Mouse (Mus musculus): Measurements from ENCODE around the gene Bcl7a. TPM values are rescaled to one million over a fixed set of nuclear protein-coding genes. Genes with fewer than 3 reads are reported as not detected.

The Bcl7a gene
- polyA plus RNA-seq, 1 experiment from 2014 or later: 7.7 TPM

DNA sequence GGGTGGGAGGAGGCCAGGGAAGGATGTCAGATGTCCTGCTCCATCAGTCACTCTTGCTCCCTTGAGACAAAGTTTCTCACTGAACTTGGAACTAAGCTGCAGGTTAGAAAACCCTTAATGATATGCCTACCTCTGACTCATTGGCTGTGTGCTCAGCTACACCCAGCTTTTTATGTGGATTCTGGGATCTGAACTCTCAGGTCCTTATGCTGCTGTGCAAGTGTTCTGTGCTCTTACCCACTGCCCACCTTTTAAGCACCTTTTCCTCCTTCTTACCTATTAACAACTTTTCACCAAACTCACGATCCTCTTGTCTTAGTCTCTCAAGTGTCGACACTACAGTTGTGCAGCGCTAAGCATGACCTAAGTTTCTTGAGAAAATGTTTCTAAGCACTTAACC lies 60.8 kb downstream of the Bcl7a start:
- Histone ChIP-seq H3K27ac (ENCODE audit: low read length) (0 out of 2 replicates have a peak overlapping the region, but pooled peaks have one; percentile 16), H3K9ac (replicated peaks; ENCODE audit: low read depth) (no peak overlapping the region), H3K4me2 (replicated peaks; ENCODE audit: low read depth, low read length) (no peak overlapping the region), H3K36me3 (ENCODE audit: insufficient read depth, low read length) (no peaks in the 10 kb centered on the region), H3K4me1 (ENCODE audit: insufficient read depth, low read depth, low read length) (no peaks in the 10 kb centered on the region), H3K27me3 (replicated peaks; ENCODE audit: insufficient read depth, low read length) (no peaks in the 10 kb centered on the region), H3K9me3 (ENCODE audit: low read length) (no peaks in the 10 kb centered on the region), H3K4me3 (ENCODE audit: low read depth, low read length) (no peak overlapping the region)
- ATAC-seq (peak; percentile 86), DNase-seq (ENCODE audit: low spot score) (peak; percentile 61)
- 60% methylated on average over 3 of the region's 3 CpGs for WGBS
- TF ChIP-seq EP300 (IDR thresholded peaks at IDR 0.05): no peak
- no peak for TF ChIP-seq CTCF (IDR thresholded peaks at IDR 0.05)

DNA sequence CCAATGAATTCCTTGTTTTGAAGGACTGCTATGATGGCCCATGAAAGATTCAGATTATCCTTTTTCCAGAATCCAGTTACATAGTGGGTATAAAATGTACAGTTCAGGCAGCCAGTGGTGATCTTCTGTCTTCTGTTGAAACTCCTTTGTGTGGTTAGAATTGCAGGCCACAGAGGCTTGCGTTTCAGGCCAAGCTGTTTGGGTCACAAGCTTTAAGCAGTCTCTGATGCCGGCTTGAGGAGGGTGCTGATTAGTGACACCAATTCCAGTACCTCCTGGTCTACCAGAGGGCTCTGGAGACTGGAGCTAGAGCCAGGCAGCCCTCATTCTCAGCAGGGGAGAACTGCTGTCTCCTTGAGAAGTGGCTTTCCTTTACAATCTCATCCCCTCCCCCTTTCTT lies 63.3 kb downstream of the Bcl7a start:
- no peak overlapping the region for H3K9ac ChIP-seq (replicated peaks; ENCODE audit: low read depth)
- TF ChIP-seq EP300 (IDR thresholded peaks at IDR 0.05) (no peak), CTCF (IDR thresholded peaks at IDR 0.05) (no peak)
- no peaks in the 10 kb centered on the region for H3K27me3 ChIP-seq (replicated peaks; ENCODE audit: insufficient read depth, low read length)
- no peaks in the 10 kb centered on the region for H3K4me1 ChIP-seq (ENCODE audit: insufficient read depth, low read depth, low read length)
- H3K27ac ChIP-seq (ENCODE audit: low read length): no peak overlapping the region
- no peaks in the 10 kb centered on the region; the same call in 1 of the 2 replicates for H3K36me3 ChIP-seq (ENCODE audit: insufficient read depth, low read length)
- no peak overlapping the region for H3K4me2 ChIP-seq (replicated peaks; ENCODE audit: low read depth, low read length)
- no peak overlapping the region for H3K4me3 ChIP-seq (ENCODE audit: low read depth, low read length)
- no peaks in the 10 kb centered on the region for H3K9me3 ChIP-seq (ENCODE audit: low read length)
- WGBS: 68% methylated on average over 2 of the region's 2 CpGs
- DNase-seq (ENCODE audit: low spot score): no peak
- no peak for ATAC-seq

DNA sequence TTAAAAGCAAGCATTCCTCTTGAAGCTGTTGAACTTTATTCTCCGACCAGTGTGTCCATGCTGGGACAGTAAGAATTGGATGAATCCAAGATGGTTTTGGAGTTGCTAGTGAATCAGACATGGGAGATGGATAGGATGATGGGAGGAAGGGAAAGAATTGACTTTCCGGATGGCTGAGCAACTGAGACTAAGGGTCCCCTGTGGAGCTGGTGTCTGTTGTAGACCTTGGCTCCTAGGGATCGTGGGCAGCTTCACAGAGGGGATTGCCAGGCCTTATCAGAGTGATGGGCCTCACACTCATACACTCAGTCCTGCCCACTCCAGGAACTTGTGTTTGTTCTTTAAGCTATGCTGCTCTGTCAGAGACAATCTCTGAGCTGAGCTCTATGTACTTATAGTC lies 64.5 kb downstream of the Bcl7a start:
- Histone ChIP-seq H3K4me3 (ENCODE audit: low read depth, low read length) (no peak overlapping the region), H3K36me3 (ENCODE audit: insufficient read depth, low read length) (no peaks in the 10 kb centered on the region; the same call in 1 of the 2 replicates), H3K27me3 (replicated peaks; ENCODE audit: insufficient read depth, low read length) (no peaks in the 10 kb centered on the region), H3K27ac (ENCODE audit: low read length) (no peak overlapping the region), H3K4me1 (ENCODE audit: insufficient read depth, low read depth, low read length) (no peaks in the 10 kb centered on the region), H3K9me3 (ENCODE audit: low read length) (no peaks in the 10 kb centered on the region), H3K4me2 (replicated peaks; ENCODE audit: low read depth, low read length) (no peak overlapping the region), H3K9ac (replicated peaks; ENCODE audit: low read depth) (no peak overlapping the region)
- no peak for DNase-seq (ENCODE audit: low spot score)
- 64% methylated on average over 3 of the region's 3 CpGs for WGBS
- no peak for ATAC-seq
- TF ChIP-seq CTCF (IDR thresholded peaks at IDR 0.05) (no peak), EP300 (IDR thresholded peaks at IDR 0.05) (no peak)

DNA sequence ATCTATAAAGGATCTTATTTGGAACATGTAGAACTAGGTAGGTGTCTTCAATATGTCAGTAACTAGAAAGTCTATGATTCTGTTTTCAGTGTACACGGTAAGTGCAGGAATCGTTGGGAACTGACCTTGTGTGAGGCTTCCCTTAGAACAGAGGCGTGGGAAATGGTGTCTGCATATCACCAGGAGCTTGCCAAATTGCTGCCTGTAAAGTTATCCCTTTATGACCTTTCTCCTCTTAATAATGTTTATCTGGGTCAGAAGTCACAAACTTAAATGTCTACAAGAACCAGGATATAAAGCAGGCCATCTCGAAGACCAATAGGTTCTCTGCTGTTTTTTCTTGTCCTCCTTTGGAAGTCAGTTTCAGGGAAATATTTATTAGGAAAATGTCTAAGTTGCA lies 68.6 kb downstream of the Bcl7a start:
- 0 out of 2 replicates have a peak overlapping the region, but pooled peaks have one; percentile 14 for H3K27ac ChIP-seq (ENCODE audit: low read length)
- H3K4me1 ChIP-seq (ENCODE audit: insufficient read depth, low read depth, low read length): peaks cover 14% of the 10 kb centered on the region; the same call in 1 of the 2 replicates
- DNase-seq (ENCODE audit: low spot score) (no peak), ATAC-seq (no peak)
- TF ChIP-seq EP300 (IDR thresholded peaks at IDR 0.05) (no peak), CTCF (IDR thresholded peaks at IDR 0.05) (no peak)
- H3K4me2 ChIP-seq (replicated peaks; ENCODE audit: low read depth, low read length): no peak overlapping the region
- WGBS: 78% methylated on average over 4 of the region's 4 CpGs
- H3K27me3 ChIP-seq (replicated peaks; ENCODE audit: insufficient read depth, low read length): no peaks in the 10 kb centered on the region
- H3K4me3 ChIP-seq (ENCODE audit: low read depth, low read length): no peak overlapping the region
- H3K36me3 ChIP-seq (ENCODE audit: insufficient read depth, low read length): no peaks in the 10 kb centered on the region; the same call in 1 of the 2 replicates
- no peaks in the 10 kb centered on the region for H3K9me3 ChIP-seq (ENCODE audit: low read length)
- H3K9ac ChIP-seq (replicated peaks; ENCODE audit: low read depth): no peak overlapping the region

DNA sequence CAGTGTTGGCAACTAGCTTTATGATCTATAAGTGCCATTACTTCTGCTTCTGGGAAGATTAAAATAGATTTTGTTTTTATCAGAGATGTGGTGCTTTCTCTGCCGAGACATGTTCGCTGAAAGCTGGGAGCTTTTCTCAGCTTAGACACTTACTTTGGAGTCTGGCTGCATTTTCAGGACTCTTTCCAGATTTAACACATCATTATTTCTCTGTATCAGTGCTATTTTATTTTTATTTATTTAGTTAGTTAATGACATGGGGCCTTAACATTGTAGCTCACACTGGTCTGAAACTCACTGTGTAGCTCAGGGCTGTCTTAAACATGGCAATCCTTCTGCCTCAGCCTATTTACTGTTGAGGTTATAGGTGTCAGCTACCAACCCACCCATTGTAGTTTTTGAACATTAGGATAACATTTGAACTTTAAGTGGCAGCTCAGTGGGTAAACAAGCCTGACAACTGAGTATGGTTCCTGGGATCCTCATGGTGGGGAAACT lies 70.3 kb downstream of the Bcl7a start:
- peak; percentile 20; the same call in 1 of the 2 replicates for ATAC-seq
- H3K27me3 ChIP-seq (replicated peaks; ENCODE audit: insufficient read depth, low read length): no peaks in the 10 kb centered on the region
- TF ChIP-seq CTCF (IDR thresholded peaks at IDR 0.05): no peak
- no peak for TF ChIP-seq EP300 (IDR thresholded peaks at IDR 0.05)

DNA sequence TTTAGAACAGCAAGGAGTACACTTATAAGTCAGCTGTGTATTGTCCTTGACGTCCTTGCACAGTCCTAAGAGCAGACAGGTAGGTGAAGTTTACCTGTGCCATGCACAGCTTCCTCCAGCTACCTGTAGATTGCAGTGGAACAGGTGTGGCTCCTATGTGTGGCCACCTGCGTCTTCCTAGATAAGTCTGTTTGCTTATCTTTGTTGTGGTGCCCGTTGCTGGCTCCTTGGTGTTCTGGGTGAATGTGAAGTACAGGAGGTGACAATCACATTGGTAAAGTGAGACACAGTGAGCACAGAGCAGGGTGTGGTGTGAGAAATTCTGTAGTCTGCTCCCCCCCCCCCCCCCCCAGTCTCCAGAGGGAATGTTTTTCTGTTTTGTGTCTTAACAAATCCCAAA lies 72.5 kb downstream of the Bcl7a start:
- Histone ChIP-seq H3K27ac (ENCODE audit: low read length) (no peak overlapping the region), H3K4me2 (replicated peaks; ENCODE audit: low read depth, low read length) (no peak overlapping the region), H3K36me3 (ENCODE audit: insufficient read depth, low read length) (no peaks in the 10 kb centered on the region; the same call in 1 of the 2 replicates), H3K27me3 (replicated peaks; ENCODE audit: insufficient read depth, low read length) (no peaks in the 10 kb centered on the region), H3K9ac (replicated peaks; ENCODE audit: low read depth) (no peak overlapping the region), H3K4me1 (ENCODE audit: insufficient read depth, low read depth, low read length) (peaks cover 15% of the 10 kb centered on the region; the same call in 1 of the 2 replicates), H3K4me3 (ENCODE audit: low read depth, low read length) (no peak overlapping the region), H3K9me3 (ENCODE audit: low read length) (no peaks in the 10 kb centered on the region)
- TF ChIP-seq CTCF (IDR thresholded peaks at IDR 0.05): no peak
- no peak for TF ChIP-seq EP300 (IDR thresholded peaks at IDR 0.05)
- DNase-seq (ENCODE audit: low spot score): peak; percentile 40
- peak; percentile 73 for ATAC-seq
- 55% methylated on average over 3 of the region's 3 CpGs for WGBS

More for the DNA sequence above, 70.3 kb downstream of the Bcl7a start:
- no peaks in the 10 kb centered on the region for H3K9me3 ChIP-seq (ENCODE audit: low read length)
- no peak overlapping the region for H3K4me3 ChIP-seq (ENCODE audit: low read depth, low read length)
- no peak overlapping the region for H3K4me2 ChIP-seq (replicated peaks; ENCODE audit: low read depth, low read length)
- no peak overlapping the region for H3K9ac ChIP-seq (replicated peaks; ENCODE audit: low read depth)
- H3K36me3 ChIP-seq (ENCODE audit: insufficient read depth, low read length): no peaks in the 10 kb centered on the region; the same call in 1 of the 2 replicates
- DNase-seq (ENCODE audit: low spot score): peak; percentile 53
- H3K27ac ChIP-seq (ENCODE audit: low read length): no peak overlapping the region
- H3K4me1 ChIP-seq (ENCODE audit: insufficient read depth, low read depth, low read length): peaks cover 15% of the 10 kb centered on the region; the same call in 1 of the 2 replicates
- WGBS: 55% methylated on average over 2 of the region's 2 CpGs

Measured in lung, postnatal 0 days (tissue).